Mouse (Mus musculus) stomach, embryonic 15.5 days (tissue): ENCODE results near the gene Adam6b. TPM values are rescaled to one million over a fixed set of nuclear protein-coding genes. Genes with fewer than 3 reads are reported as not detected.
"Not testable (repeated sequence)": the region's sequence is repeated elsewhere in the genome, so short reads cannot be mapped to it uniquely, and the experiment has no call there.

Source experiments
- ATAC-seq: fragments of 200-750 bp; cut with Nextera tagmentation; 2 replicates; pipeline ENCODE4 v1.8.0; 2017; ENCODE audit warnings: low read depth, moderate number of reproducible peaks, moderate TSS enrichment; ENCODE audit not compliant: insufficient read depth, low FRiP score
- H3K27ac ChIP-seq: fragments of 300-500 bp; sonication (generic); 2 replicates; pipeline ENCODE4 v1.5.1; 2015; ENCODE audit warnings: mild to moderate bottlenecking, inconsistent platforms
- H3K27me3 ChIP-seq: fragments of 300-500 bp; sonication (generic); replicated peaks from 2 replicates; pipeline ENCODE4 v1.6.1; 2015; ENCODE audit warnings: inconsistent platforms
- H3K36me3 ChIP-seq: fragments of 300-500 bp; sonication (generic); 2 replicates; pipeline ENCODE4 v1.6.1; 2015; ENCODE audit warnings: inconsistent platforms
- H3K4me1 ChIP-seq: fragments of 300-500 bp; sonication (generic); 2 replicates; pipeline ENCODE4 v1.6.1; 2015; ENCODE audit warnings: inconsistent platforms
- H3K4me2 ChIP-seq: fragments of 300-500 bp; sonication (generic); 2 replicates; pipeline ENCODE4 v1.6.1; 2015; ENCODE audit warnings: mild to moderate bottlenecking, inconsistent platforms
- H3K4me3 ChIP-seq: fragments of 300-500 bp; sonication (generic); replicated peaks from 2 replicates; pipeline ENCODE4 v1.5.1; 2015; ENCODE audit warnings: inconsistent platforms
- H3K9ac ChIP-seq: fragments of 300-500 bp; sonication (generic); 2 replicates; pipeline ENCODE4 v1.6.1; 2015; ENCODE audit warnings: inconsistent platforms
- H3K9me3 ChIP-seq: fragments of 300-500 bp; sonication (generic); 2 replicates; pipeline ENCODE4 v1.6.1; 2016; ENCODE audit warnings: inconsistent platforms
- WGBS: fragments of 180-500 bp; shearing (Covaris S2); methylation state at CpG from one replicate; pipeline ENCODE4 v1.1.7; 2015; 5-methylcytosine and 5-hydroxymethylcytosine counted together
- polyA plus RNA-seq: library from polyadenylated mRNA; unstranded; fragments of >200 nt; fragmentation: Nextera tagmentation; extraction: Ambion mirVana; gene quantifications from 2 replicates; pipeline ENCODE4 v1.2.1, GENCODE M21; 2015

Gene Adam6b
- polyA plus RNA-seq = not detected in 2 replicates

GRCm38 (mm10) chr12:113489211-113489610, at the start of gene Adam6b:
TSS of gene Adam6b (plus strand) at chr12:113489511.
- not testable (repeated sequence) for H3K9me3 ChIP-seq, H3K4me1 ChIP-seq, H3K27ac ChIP-seq, H3K36me3 ChIP-seq, H3K4me3 ChIP-seq, H3K4me2 ChIP-seq, H3K9ac ChIP-seq, H3K27me3 ChIP-seq, ATAC-seq
- WGBS = 64% methylated on average over 1 of the region's 1 CpGs

GRCm38 (mm10) chr12:113446061-113446460, 43.2 kb upstream of the Adam6b start:
- no peak overlapping the region for H3K4me3 ChIP-seq
- H3K9me3 ChIP-seq = no peaks in the 10 kb centered on the region
- no peak overlapping the region for H3K27ac ChIP-seq
- H3K4me2 ChIP-seq = no peak overlapping the region
- WGBS = 78% methylated on average over 1 of the region's 1 CpGs
- H3K9ac ChIP-seq = no peak overlapping the region
- no peaks in the 10 kb centered on the region for H3K27me3 ChIP-seq
- H3K4me1 ChIP-seq = no peaks in the 10 kb centered on the region
- no peaks in the 10 kb centered on the region for H3K36me3 ChIP-seq
- ATAC-seq = no peak

GRCm38 (mm10) chr12:113476164-113476563, 13.1 kb upstream of the Adam6b start:
- H3K27me3 ChIP-seq = no peaks in the 10 kb centered on the region
- H3K4me3 ChIP-seq = no peak overlapping the region
- no peak overlapping the region for H3K27ac ChIP-seq
- H3K4me1 ChIP-seq = no peaks in the 10 kb centered on the region
- no peak overlapping the region for H3K9ac ChIP-seq
- no peak overlapping the region for H3K4me2 ChIP-seq
- no peaks in the 10 kb centered on the region for H3K36me3 ChIP-seq
- no peaks in the 10 kb centered on the region for H3K9me3 ChIP-seq
- WGBS = 77% methylated on average over 2 of the region's 2 CpGs
- no peak for ATAC-seq

- no peak overlapping the region for H3K9ac ChIP-seq
- H3K27me3 ChIP-seq = no peaks in the 10 kb centered on the region
- WGBS = 85% methylated on average over 2 of the region's 2 CpGs
- no peak overlapping the region for H3K4me2 ChIP-seq
- H3K4me3 ChIP-seq = no peak overlapping the region
- no peaks in the 10 kb centered on the region for H3K4me1 ChIP-seq
- H3K9me3 ChIP-seq = no peaks in the 10 kb centered on the region
- H3K36me3 ChIP-seq = no peaks in the 10 kb centered on the region
- no peak overlapping the region for H3K27ac ChIP-seq
- no peak for ATAC-seq
These were observed 7.2 kb upstream of the Adam6b start for GRCm38 (mm10) chr12:113482147-113482546.

- WGBS = 56% methylated on average over 4 of the region's 4 CpGs
- H3K9me3 ChIP-seq = no peaks in the 10 kb centered on the region
- no peaks in the 10 kb centered on the region for H3K4me1 ChIP-seq
- ATAC-seq = no peak
- no peak overlapping the region for H3K9ac ChIP-seq
- H3K4me2 ChIP-seq = no peak overlapping the region
- H3K27ac ChIP-seq = no peak overlapping the region
- no peaks in the 10 kb centered on the region for H3K27me3 ChIP-seq
- no peaks in the 10 kb centered on the region for H3K36me3 ChIP-seq
- H3K4me3 ChIP-seq = no peak overlapping the region
These were observed 6.5 kb upstream of the Adam6b start for GRCm38 (mm10) chr12:113482661-113483389.

- H3K9me3 ChIP-seq = no peaks in the 10 kb centered on the region
- no peak overlapping the region for H3K4me2 ChIP-seq
- no peak overlapping the region for H3K4me3 ChIP-seq
- no peak overlapping the region for H3K9ac ChIP-seq
- 82% methylated on average over 2 of the region's 2 CpGs for WGBS
- no peaks in the 10 kb centered on the region for H3K27me3 ChIP-seq
- ATAC-seq = no peak
- no peaks in the 10 kb centered on the region for H3K4me1 ChIP-seq
- H3K36me3 ChIP-seq = no peaks in the 10 kb centered on the region
- H3K27ac ChIP-seq = no peak overlapping the region
These were observed 5.7 kb upstream of the Adam6b start for GRCm38 (mm10) chr12:113483492-113484162.

GRCm38 (mm10) chr12:113484971-113485485, 4.3 kb upstream of the Adam6b start:
- H3K36me3 ChIP-seq = no peaks in the 10 kb centered on the region
- 34% methylated on average over 2 of the region's 2 CpGs for WGBS
- no peak for ATAC-seq

GRCm38 (mm10) chr12:113487693-113488092, 1.6 kb upstream of the Adam6b start:
- H3K9me3 ChIP-seq, H3K27me3 ChIP-seq, H3K4me3 ChIP-seq, H3K4me2 ChIP-seq, H3K4me1 ChIP-seq, H3K27ac ChIP-seq, H3K9ac ChIP-seq, ATAC-seq, H3K36me3 ChIP-seq: not testable (repeated sequence)

More at GRCm38 (mm10) chr12:113484971-113485485, 4.3 kb upstream of the Adam6b start:
- Histone ChIP-seq H3K9me3 (no peaks in the 10 kb centered on the region), H3K4me1 (no peaks in the 10 kb centered on the region), H3K27me3 (no peaks in the 10 kb centered on the region), H3K4me3 (no peak overlapping the region), H3K9ac (no peak overlapping the region), H3K4me2 (no peak overlapping the region), H3K27ac (no peak overlapping the region)

GRCm38 (mm10) chr12:113525901-113526300, 36.6 kb downstream of the Adam6b start:
- Histone ChIP-seq H3K4me3 (no peak overlapping the region), H3K9me3 (no peaks in the 10 kb centered on the region), H3K27ac (no peak overlapping the region), H3K27me3 (no peaks in the 10 kb centered on the region), H3K4me2 (no peak overlapping the region), H3K36me3 (no peaks in the 10 kb centered on the region), H3K4me1 (no peaks in the 10 kb centered on the region), H3K9ac (no peak overlapping the region)
- 70% methylated on average over 2 of the region's 2 CpGs for WGBS
- no peak for ATAC-seq

Other genes with a start within 250 kb of the Adam6b start
- not detected in 2 replicates for gene Adam6a, start 54.4 kb downstream of the Adam6b start, polyA plus RNA-seq